Mouse (Mus musculus) G1E-ER4 (cell line): Measurements from ENCODE around the gene Gm10260. TPM values are rescaled to one million over a fixed set of nuclear protein-coding genes. Genes with fewer than 3 reads are reported as not detected.

Experiments used
- GATA1 ChIP-seq: IDR thresholded peaks from one replicate; pipeline ENCODE4 v1.8.0; 2012; ENCODE audit warnings: low read length, inconsistent platforms
- polyA plus RNA-seq: library from polyadenylated mRNA; stranded (reverse); fragments of >175 nt; gene quantifications from 2 replicates; pipeline ENCODE4 v1.2.3, GENCODE M21; 2012

Gm10260 gene
- polyA plus RNA-seq, 1 experiment: 0.18 TPM

GRCm38 (mm10) chr13:97744669-97745068 is 15.8 kb downstream of the Gm10260 start:
- no peak for TF ChIP-seq GATA1

GRCm38 (mm10) chr13:97744036-97744435 is 16.4 kb downstream of the Gm10260 start:
- TF ChIP-seq GATA1: no peak

GRCm38 (mm10) chr13:97743229-97743988 is 17.0 kb downstream of the Gm10260 start:
- peak; percentile 75 for TF ChIP-seq GATA1

GRCm38 (mm10) chr13:97735931-97736330 is 24.5 kb downstream of the Gm10260 start:
- TF ChIP-seq GATA1: no peak

- no peak for TF ChIP-seq GATA1
These were observed 25.7 kb downstream of the Gm10260 start for GRCm38 (mm10) chr13:97734760-97735159.

- no peak for TF ChIP-seq GATA1
These were observed 35.1 kb downstream of the Gm10260 start for GRCm38 (mm10) chr13:97725160-97725825.

GRCm38 (mm10) chr13:97724551-97724950 is 35.9 kb downstream of the Gm10260 start:
- TF ChIP-seq GATA1: no peak

GRCm38 (mm10) chr13:97712506-97713275 is 47.7 kb downstream of the Gm10260 start:
- TF ChIP-seq GATA1: no peak

- TF ChIP-seq GATA1: no peak
These were observed 48.9 kb downstream of the Gm10260 start for GRCm38 (mm10) chr13:97711510-97711909.
